Mouse (Mus musculus): ENCODE data around the gene Slc5a12.

Slc5a12 gene

GRCm38 (mm10) chr2:110596932-110597331 is at the start of gene Slc5a12:
TSS of gene Slc5a12 (plus strand) at chr2:110597298.
- DNase-seq: peak; percentile 50 to 73

- no peak for DNase-seq
Measured at GRCm38 (mm10) chr2:110556098-110556497, 41.0 kb upstream of the Slc5a12 start.

- no peak for DNase-seq
Measured at GRCm38 (mm10) chr2:110562621-110563020, 34.5 kb upstream of the Slc5a12 start.

GRCm38 (mm10) chr2:110564673-110565627 is 32.1 kb upstream of the Slc5a12 start:
- peak; percentile 71 to 84 for DNase-seq

GRCm38 (mm10) chr2:110586692-110587091 is 10.4 kb upstream of the Slc5a12 start:
- DNase-seq: no peak

- DNase-seq: peak in 1 of 2 experiments; percentile 35
Measured at GRCm38 (mm10) chr2:110590007-110590406, 7.1 kb upstream of the Slc5a12 start.

- no peak for DNase-seq
Measured at GRCm38 (mm10) chr2:110592276-110592675, 4.8 kb upstream of the Slc5a12 start.

- DNase-seq: no peak
Measured at GRCm38 (mm10) chr2:110644358-110644757, 47.3 kb downstream of the Slc5a12 start.

- DNase-seq: no peak
Measured at GRCm38 (mm10) chr2:110644846-110645245, 47.7 kb downstream of the Slc5a12 start.

- no peak for DNase-seq
Measured at GRCm38 (mm10) chr2:110663329-110663728, 66.2 kb downstream of the Slc5a12 start.

- no peak for DNase-seq
Measured at GRCm38 (mm10) chr2:110671071-110671624, 74.0 kb downstream of the Slc5a12 start.

Measured in kidney, postnatal 25 days (tissue).